Mouse (Mus musculus) CD4-positive, CD25-positive, alpha-beta regulatory T cell, adult 2 months (primary cell): Measurements from ENCODE around the gene Acod1.

Experiments used
- DNase-seq: peaks from one replicate; pipeline ENCODE4 v3.0.0-alpha.2; 2012; ENCODE audit warnings: low read depth, low spot score

The Acod1 gene

DNA sequence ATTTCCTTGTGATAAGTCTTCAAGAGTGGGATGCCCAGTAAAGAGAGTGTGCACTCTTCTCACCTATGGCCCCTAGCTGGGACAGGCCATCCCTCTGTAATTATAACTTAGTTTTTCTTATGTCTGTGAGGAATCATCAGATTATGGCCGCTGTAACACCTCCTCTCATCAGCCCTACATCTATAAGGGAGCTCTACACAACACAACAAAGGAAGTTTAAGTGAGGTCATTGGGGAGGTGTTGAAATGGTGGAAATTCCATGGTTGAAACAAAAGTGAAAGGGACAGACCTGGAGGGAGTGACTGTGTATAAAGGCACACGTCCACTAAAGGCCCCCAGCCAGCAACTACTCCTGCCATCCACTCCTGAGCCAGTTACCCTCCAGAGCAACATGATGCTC is at the start of gene Acod1:
TSS of gene Acod1 (plus strand) at position 301 of the 400 bp plus-strand sequence.
- no peak for DNase-seq

DNA sequence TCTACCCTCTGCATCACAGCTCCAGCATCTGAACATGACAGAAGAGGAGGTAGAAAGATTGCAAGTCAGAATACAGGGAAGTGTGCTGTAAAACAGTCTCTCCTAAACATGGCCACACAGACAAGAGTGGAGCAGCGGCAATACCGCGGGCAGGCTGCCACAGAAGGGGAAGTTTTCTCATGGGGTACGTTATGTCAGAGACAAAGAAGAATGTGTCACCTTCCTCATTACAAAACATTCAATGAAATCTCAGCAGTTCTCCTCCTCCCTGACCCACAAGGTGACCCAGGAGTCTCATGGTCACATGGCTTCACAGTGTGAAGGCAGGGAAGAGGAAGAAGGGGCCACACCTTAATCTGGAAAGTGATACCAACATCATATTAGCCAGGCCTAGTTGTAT is 39.0 kb upstream of the Acod1 start:
- no peak for DNase-seq

DNA sequence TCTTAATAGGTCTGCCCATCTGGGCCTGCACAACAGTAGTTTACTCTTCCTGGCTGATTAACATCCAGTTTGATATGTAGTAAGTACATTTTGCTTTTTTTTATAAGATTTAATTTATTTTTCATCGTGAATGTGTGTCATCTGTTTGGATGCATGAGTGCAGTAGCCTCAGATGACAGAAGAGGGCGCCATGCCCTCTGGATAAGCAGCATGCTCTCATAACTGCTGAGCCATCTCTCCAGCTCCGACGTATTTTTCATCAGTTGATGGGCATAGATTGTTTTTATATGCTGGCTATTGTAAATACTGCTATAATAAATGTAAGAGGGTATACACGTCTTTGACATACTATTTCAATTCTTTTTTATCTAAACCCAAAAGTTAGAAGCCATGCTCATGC is 35.0 kb upstream of the Acod1 start:
- peak; percentile 78 for DNase-seq

DNA sequence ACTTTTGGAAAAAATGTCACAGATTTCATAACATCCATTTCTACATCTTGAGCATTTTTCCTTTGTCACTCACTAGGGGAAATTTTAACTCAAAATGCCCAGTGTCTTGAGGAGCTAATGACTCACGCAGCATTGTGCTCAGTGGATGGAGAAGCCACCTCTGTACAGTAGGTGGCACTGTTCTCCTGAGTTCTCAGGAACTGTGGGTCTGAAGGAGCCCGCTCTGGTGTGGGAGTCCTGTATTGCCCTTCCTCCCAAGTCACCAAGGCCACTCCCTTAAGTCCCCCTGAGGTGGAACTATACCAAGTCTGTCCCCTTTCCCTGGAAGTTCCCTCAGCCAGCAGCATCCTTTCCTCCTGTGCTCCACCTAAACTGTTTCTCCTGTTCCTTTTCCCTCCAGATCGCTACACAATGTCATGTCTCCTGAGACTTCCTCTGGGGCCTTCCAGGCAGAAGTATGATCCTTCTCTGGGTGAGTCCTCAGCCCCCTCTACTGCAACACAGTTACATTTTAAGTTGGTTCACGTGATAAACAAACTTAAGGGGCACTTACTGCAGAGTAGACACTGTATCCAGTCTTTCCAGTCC is 34.1 kb upstream of the Acod1 start:
- peak; percentile 83 for DNase-seq

DNA sequence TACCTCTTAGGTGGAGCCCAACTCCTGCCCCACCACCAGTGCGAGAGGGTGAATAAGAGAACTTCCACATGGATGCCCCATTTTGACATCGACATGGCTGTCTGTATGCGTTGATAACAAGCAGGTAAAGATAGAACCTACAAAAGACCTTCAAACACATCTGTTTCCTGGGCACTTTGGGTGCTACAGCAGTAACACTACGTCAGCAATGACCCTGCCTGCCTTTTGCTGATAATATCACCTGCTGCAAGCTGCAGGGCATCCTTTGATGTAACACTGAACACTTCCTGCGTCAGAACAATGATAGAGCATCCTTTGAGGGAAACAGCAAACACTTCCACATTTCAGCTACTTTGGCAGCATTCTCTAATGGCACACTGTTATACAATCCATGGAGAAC is 29.8 kb upstream of the Acod1 start:
- peak; percentile 65 for DNase-seq

DNA sequence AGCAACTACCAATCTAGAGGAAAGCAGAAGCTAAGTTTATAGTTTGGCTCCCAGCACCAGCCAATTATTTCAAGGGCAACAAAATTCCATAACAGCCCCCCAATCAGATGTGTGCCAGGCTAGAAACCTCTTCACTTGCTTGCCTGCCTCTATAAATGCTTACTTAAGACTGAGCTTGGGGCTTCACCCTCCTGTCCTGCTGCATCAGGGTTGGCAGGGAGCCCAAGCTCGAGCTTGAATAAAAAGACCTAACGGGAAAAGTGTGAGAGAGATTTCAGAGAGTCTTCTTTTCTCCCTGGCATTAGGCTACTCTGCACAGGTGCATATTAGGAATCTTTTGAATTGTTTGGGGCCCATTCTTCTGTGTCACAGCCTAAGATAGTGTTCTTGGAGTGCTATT is 26.7 kb upstream of the Acod1 start:
- no peak for DNase-seq

DNA sequence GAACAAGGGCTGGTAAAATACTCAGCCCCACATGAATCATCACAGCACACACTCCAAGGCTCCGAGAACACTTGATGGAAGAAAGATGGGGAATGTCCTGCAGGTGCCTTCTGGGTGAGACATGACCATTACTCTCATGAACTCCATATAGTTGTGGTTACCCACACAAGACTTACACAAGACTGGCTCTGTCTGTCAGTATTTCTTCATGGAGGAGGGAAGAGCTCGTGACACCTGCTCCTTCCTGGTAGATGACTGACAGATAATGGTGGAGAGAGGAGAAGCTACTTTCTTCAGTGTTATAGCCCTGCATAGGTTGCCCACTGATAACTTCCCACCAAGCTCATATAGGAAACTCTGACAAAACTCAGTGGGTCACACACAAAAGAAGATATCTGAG is 17.6 kb upstream of the Acod1 start:
- DNase-seq: no peak

DNA sequence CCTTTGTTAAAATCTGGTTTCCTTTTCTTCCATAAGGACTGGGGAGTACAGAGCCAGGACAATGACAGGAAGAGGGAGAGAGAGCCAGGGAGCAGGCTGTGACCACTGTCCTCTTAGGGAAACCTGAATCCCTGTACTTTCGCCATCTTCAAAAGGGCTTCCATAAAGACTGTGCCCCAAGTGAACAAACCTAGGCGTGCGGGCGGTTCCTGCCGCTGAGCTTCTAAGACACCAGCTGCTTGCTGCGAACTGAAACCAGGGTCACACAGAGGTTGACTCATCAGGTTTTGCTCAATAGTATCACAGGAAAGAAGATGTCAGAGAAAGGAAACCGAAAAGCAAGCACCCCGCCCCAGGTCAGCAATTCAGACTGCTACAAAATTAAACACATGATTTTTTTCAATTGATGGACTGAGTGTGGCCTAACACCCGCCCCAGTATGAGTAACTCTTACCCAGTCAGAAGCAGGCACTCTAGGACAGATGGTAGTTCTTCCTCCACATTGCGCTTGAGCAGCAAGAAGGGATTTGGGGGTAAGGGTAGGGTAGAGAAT is 13.4 kb upstream of the Acod1 start:
- DNase-seq: peak; percentile 64

DNA sequence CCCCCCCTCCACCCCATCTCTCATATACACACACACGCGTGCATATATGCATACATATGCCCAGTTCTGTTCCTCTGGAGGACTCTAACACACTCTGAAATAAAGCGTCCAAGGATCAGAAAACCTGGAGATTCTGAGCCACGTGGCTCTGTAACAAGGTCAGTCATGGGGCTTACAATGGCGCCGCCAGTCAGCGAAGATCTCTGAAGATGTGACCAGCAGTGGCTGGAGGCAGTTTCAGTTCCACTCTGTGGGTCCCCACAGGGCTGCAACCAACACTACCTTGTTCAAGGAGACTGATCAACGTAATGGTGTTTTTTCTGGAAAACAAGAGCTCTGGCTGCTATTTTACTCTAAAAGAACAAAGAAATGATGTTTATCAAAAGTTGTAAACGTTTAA is 12.7 kb upstream of the Acod1 start:
- no peak for DNase-seq

DNA sequence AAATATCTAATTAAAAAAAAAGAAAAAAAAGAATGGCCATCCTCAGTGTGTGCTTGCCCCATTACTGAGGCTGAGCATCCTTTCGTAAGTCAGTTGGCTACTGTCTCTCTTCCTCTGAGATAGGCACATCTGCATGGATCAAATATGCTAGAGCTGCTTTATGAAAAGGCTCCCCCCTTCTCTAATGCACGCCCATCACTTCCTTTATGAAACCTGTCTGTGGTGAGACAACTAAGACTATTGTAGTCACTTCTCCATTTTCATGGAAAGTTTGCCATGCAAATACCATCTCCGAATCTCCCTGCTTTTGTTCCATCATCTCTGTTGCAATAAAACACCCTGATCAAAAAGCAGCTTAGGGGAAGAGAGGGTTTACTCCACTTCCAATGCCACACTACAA is 9.8 kb upstream of the Acod1 start:
- peak; percentile 15 for DNase-seq

DNA sequence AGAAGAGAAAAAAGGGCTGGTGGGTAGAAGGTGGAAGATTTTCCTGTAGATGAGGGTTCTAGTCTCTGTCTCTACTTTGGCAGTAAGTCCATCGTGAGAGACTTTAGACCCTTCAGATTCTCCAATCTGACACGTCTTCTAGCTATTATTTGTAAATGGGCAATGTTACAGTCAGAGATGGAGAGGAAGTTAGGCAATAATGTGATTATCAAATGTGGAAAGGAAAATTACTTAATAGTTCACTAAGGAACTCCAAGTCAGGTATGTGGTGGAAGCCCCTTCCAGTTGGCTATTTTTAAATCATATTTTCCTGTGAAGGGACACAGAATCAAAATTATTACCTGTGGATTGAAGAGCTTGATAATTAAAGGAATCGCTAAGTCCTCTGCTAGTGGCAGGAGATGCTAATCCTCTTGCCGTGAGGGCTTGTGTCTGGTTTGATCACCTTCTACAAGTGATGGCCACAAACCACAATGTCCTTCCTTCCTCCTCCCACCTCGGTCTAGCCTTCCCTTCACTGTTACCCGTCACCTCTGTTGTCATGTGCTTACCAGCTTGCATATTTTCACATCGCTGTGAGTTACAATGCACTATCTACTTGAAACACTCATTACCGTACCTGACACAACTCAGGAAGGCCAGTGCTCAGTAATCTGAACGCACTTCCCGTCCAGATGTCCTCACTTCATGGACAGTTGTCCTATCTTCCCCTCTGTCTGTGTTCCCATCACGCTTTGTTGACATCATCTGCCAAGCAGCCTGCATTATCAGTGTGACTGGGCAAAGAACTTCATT is 1.7 kb downstream of the Acod1 start:
- DNase-seq: peak; percentile 48

DNA sequence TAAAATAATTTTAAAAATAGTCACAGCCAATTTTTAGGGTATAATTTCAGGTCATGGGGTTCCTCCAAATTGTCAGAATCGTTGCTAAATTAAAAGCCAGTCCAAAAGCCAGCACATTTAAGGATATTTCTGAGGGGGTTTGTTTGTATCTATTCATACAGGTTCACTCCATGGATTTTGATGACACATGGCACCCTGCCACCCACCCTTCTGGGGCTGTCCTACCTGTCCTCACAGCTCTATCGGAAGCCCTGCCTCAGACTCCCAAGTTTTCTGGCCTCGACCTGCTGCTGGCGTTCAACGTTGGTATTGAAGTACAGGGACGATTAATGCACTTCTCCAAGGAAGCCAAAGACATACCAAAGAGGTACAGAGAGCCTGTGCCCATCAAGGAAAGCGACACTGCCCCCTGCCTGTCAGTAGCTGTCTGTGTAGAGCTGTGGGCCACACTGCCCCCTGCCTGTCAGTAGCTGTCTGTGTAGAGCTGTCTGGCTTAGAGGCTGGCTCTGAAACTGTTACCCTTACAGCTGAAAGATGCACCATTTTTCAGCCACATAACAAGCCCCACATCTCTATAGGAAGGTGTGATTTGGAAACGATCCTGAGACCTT is 4.5 kb downstream of the Acod1 start:
- peak; percentile 94 for DNase-seq

DNA sequence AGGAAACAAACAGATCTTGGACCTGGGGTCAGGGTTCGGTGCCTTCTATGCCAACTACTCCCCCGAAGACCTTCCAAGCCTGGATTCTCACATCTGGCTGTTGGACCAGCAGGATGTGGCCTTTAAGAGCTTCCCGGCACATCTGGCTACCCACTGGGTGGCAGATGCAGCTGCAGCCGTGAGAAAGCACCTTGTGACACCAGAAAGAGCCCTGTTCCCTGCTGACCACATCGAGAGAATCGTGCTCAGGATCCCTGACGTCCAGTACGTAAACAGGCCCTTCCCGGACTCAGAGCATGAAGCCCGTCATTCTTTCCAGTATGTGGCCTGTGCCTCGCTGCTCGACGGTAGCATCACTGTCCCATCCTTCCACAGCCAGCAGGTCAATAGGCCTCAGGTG is 8.0 kb downstream of the Acod1 start:
- DNase-seq: no peak

DNA sequence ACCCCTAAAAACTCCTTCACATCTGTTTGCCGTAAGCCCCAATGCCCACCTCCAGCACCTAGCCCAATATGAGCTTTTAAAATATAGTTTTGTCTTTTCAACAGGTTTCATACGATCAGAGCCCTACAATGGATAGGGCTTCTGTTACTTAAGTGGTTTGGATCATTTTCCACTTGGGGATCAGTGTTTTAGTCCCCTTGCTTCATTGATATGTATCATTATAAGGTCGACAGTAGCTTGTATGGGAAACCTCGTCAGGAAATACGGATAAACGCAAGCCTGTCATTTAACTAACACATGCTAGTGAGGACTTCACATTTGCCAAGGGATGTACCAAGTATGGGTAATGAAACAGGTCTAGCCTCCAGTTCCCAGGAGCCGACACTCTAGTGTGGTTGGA is 9.8 kb downstream of the Acod1 start:
- no peak for DNase-seq

DNA sequence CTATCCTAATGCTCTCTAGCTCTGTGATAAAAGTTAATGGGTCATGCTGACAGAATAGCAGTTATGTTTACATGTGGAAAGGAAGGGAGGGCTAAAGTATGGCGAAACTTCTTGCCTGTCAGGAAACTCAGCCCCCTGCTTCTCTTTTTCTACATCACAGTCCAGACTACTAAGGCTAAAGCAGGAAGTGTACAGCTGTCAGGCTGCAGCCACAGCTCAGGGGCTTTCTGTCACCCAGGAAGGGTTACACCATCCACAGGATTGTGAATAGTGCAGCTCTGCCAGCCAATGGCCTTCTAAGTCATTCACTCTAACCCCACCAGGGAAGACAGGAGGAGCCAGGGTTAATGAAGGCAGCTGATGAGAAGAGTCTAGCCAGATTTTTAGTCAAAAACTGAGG is 12.2 kb downstream of the Acod1 start:
- no peak for DNase-seq

DNA sequence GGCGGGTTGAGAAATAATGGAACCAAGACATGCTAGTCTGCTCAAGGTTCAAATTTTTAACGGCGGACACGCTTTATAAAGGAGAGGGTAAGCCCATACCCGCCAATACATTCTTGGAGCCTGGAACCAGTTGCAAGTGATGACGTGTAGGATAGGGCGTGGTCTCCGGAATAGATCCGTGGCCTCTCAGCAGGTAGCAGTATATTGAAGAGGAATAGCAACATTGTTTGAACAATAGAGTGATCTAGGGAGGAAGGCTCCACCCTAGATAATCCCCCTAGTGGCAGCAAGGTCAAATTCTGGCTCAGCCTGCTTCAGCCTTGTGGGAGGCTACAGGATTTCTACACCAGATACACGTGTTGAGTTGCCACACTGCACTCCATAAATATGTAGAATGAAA is 12.7 kb downstream of the Acod1 start:
- no peak for DNase-seq

DNA sequence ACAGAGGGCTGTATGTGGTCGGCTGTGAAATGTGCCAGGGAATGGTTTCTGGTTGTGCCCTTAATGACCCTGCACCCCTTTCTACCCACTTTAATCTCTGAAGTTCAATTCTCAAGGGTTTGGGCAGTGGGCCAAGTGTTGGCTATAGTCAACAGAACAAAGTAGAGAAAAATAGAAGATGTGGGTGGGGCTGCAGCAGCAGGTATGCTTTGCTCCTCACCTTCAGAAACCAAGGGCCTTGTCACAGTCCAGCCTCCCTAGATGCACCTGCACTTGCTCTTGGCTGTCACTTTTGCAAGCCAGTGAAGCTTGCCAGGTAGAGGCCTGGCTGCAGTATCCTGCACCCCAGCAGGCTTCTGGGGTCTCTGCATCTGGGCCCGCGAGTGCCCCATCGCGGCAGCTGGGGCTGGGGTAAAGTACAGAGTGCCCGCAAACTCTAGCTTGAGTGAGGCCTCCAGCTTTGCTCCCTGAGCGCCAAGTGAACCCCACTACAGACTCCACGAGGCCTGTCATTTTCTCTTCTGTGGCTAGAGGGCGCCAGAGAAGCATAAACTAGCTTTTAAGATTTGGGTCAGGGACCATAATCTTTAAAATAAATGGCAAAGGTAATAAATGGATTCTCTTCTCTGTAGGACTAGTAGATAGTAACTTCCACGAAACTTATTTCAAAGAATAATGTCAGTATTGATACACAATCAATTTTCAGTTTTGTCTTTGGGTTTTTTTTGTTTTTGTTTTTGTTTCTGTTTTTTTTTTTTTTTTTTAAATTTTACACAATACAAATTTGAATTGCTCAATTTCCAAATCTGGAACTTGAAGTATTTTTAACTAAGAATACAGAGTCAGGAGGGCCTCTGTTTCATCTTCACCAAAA is 18.8 kb downstream of the Acod1 start:
- DNase-seq: peak; percentile 87

DNA sequence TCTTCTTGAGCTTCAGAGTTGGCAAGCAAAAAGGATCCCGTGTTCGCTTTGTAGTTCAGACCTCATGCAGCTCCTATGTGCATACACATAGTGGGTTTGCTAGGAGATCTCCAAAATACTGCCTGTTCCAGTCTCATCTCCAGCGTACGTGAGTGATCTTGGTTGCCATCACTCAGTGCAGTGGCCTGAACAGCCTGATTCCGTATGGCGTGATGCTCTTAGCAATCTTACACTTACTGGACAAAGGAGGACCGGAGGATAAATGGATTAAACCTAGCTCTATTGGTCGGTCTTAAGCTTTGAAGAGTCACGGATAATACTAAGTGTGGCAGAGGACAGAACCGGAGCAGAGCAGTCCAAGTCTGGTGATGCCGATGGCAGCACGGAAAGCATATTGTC is 22.7 kb downstream of the Acod1 start:
- no peak for DNase-seq

DNA sequence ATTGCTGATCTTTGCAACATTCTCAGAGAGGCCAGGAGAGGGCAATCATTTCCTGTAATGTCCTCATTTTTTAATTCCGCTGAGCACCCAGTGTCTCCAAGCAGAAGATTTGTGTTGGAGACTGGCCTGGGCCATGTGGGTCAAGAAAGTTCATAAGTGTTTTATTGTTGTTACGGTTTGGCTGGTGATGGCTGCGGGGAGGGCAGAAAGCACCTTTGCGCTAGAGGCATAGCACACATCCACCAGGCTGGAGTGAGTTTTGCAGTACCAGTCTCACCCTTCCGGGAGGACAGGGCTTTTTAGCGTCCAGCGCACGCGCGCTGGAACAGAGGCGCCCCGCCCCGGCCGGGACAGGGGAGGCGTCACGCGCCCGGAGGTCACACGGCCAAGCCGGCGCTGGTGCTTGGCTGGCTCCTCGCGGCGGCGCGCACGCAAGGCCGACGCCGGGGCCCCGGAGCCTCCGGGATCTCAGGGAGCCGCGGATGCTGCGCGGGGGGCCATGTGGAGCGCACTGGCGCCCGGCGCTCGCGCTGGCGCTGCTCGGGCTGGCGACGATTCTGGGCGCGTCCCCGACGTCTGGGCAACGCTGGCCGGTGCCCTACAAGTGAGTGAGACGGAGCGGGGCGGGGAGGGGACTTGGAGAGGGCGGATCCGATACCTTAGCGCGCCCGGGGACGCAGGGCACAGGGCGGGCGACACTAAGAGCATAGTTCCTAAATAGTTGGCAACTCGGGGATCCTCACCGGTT is 23.3 kb downstream of the Acod1 start, which contains the start of gene Cln5:
TSS of gene Cln5 (plus strand) at position 353 of the 748 bp plus-strand sequence.
- DNase-seq: peak; percentile 96

DNA sequence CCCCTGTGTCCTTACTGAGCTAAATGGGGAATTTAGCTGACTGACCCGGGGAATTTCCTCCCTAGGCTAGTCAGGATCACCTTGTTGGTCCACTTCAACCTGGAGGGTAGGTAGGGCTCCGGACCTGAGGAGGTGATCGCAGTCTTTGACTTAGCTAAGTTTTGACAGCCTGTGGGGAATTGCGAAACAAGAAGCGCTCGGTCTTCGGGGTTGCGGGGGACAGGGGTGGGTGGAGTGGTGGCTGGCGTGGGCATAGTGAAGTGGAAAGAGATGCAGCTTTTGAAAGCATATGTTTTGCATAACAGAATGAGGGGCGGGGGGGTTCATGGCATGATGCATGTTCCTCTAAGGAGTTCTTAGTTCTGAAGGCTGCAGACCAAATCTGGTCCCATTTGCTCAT is 24.0 kb downstream of the Acod1 start:
- DNase-seq: peak; percentile 28

DNA sequence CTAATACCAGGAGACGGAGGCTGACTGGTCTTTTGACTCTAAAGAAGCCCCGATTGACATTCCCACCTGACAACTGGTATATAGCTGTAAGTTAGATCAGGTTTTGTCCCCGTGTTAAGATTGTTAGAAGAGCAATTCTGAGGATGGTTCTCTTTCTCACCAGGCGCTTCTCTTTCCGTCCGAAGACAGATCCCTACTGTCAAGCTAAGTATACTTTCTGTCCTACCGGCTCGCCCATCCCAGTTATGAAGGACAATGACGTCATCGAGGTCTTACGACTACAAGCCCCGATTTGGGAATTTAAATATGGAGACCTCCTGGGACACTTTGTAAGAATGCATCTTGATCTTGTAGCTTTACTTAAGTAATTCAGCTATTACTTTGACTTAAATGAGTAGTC is 24.7 kb downstream of the Acod1 start:
- DNase-seq: no peak
